In the genomic region with DNA sequence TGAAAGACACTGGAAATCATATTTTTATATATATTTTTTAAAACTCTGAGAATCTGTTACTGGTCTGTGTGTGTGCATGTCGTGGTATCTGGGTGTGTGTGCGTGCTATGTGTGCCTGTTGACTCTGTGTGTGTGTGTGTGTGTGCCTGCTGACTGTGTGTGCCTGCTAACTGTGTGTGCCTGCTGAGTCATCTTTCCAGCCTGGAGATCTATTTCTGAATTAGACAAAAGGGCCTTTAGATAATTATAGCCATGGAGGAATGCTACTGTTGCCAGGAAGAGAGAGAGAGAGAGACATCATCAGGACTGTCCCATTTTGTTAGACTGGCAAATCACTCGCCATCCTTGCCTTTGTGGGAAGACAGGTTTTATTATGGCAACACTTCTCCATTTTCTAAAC, we compare ENCODE assay signal across 12 mouse cellular contexts.
DNase-seq lines count a peak whose midpoint lies in the region; ATAC-seq and TF ChIP-seq lines count a peak whose summit lies in the region.
"Had no signal": no experiment of that assay in that cellular context is flagged by ENCODE, and none has a peak within 500 bp of the region (broad histone marks: within the 10 kb centered on the region; RNA-seq: fewer than 3 reads in every experiment).

No protein-coding gene starts in this region.

- H3K9me3 ChIP-seq in megakaryocyte, embryonic 14.5 days, result peaks cover 13% of the 10 kb centered on the region
- peaks cover 2% of the 10 kb centered on the region; the same call in 1 of the 2 replicates for H3K9me3 ChIP-seq in limb, embryonic 10.5 days (replicated peaks)
- H3K9me3 ChIP-seq: hindbrain, embryonic 15.5 days had no signal

- H3K4me1 ChIP-seq in megakaryocyte, embryonic 14.5 days, result peaks cover 43% of the 10 kb centered on the region
- no peaks in the 10 kb centered on the region for H3K4me1 ChIP-seq in kidney, adult 2 months (ENCODE audit: control insufficient read depth, insufficient read depth, low read length)
- peaks cover 24% of the 10 kb centered on the region for H3K4me1 ChIP-seq in limb, embryonic 10.5 days
- H3K4me1 ChIP-seq: midbrain, embryonic 12.5 days had no signal

- H3K27ac ChIP-seq in kidney, adult 2 months (ENCODE audit: insufficient read depth, low read depth, low read length), result no peak overlapping the region
- no peak overlapping the region; the same call in 1 of the 2 replicates for H3K27ac ChIP-seq in limb, embryonic 10.5 days
- H3K27ac ChIP-seq: embryonic facial prominence, embryonic 12.5 days; hindbrain, embryonic 15.5 days; limb, embryonic 13.5 days; midbrain, embryonic 12.5 days had no signal

- H3K27me3 ChIP-seq in megakaryocyte, embryonic 14.5 days (replicated peaks), result peaks cover 3% of the 10 kb centered on the region
- H3K27me3 ChIP-seq in kidney, adult 2 months (replicated peaks; ENCODE audit: control insufficient read depth, insufficient read depth, low read length), result no peaks in the 10 kb centered on the region
- H3K27me3 ChIP-seq in limb, embryonic 10.5 days (ENCODE audit: low read depth, poor library complexity, severe bottlenecking), result peaks cover 57% of the 10 kb centered on the region
- H3K27me3 ChIP-seq: embryonic facial prominence, embryonic 12.5 days; hindbrain, embryonic 15.5 days had no signal

- 78% methylated on average over 3 of the region's 3 CpGs for WGBS in kidney, adult 2 months
- WGBS in limb, embryonic 10.5 days, result 87% methylated on average over 3 of the region's 3 CpGs

- TF ChIP-seq POLR2A in kidney, adult 2 months (IDR thresholded peaks at IDR 0.05; ENCODE audit: low read depth, low read length), result no peak

- TF ChIP-seq CTCF in kidney, adult 2 months (conservative IDR thresholded peaks at IDR 0.05; ENCODE audit: insufficient read depth, insufficient read length, low read depth, low read length), result no peak

- H3K36me3 ChIP-seq in megakaryocyte, embryonic 14.5 days (replicated peaks; ENCODE audit: low read length), result peaks cover 5% of the 10 kb centered on the region
- H3K36me3 ChIP-seq in kidney, adult 2 months (ENCODE audit: control insufficient read depth, insufficient read depth, low read length), result no peaks in the 10 kb centered on the region
- H3K36me3 ChIP-seq in limb, embryonic 10.5 days, result no peaks in the 10 kb centered on the region
- H3K36me3 ChIP-seq: embryonic facial prominence, embryonic 12.5 days; hindbrain, embryonic 15.5 days; limb, embryonic 13.5 days; midbrain, embryonic 12.5 days had no signal

- peak overlapping the region; percentile 2 for H3K4me3 ChIP-seq in megakaryocyte, embryonic 14.5 days (replicated peaks)
- no peak overlapping the region for H3K4me3 ChIP-seq in kidney, adult 2 months (ENCODE audit: insufficient read depth, low read depth, low read length)
- H3K4me3 ChIP-seq in limb, embryonic 10.5 days, result no peak overlapping the region
- H3K4me3 ChIP-seq: embryonic facial prominence, embryonic 12.5 days; hindbrain, embryonic 15.5 days; limb, embryonic 13.5 days; midbrain, embryonic 12.5 days had no signal

- DNase-seq in cerebellum, postnatal 14 days, result peak; percentile 18 to 24
- DNase-seq in cerebellum, adult 9-11 months, result no peak
- peak; percentile 43 to 53 for DNase-seq in left cerebral cortex, adult 18-20 months (ENCODE audit: low spot score in 2 of 2)
- no peak for DNase-seq in thymus, postnatal 36 days
- DNase-seq in kidney, adult 2 months, result no peak
- no peak for DNase-seq in limb, embryonic 10.5 days (ENCODE audit: low spot score)

- no peak for ATAC-seq in megakaryocyte, adult 5-6 weeks (ENCODE audit: poor library complexity, severe bottlenecking)

Comparison
In these comparisons a context has a peak if more than half of its experiments do, and no peak if none do; other contexts are left out.
1. DNase-seq: peak in cerebellum, postnatal 14 days (2 of 2) and left cerebral cortex, adult 18-20 months (2 of 2); none in cerebellum, adult 9-11 months (single experiment), thymus, postnatal 36 days (0 of 2), kidney, adult 2 months (single experiment) and limb, embryonic 10.5 days (single experiment).